Mouse (Mus musculus) c-Kit-positive CD71-negative TER-119-negative erythroid progenitor cells, embryonic 14.5 days (primary cell): ENCODE data around the gene Fscn3.

ENCODE experiments used
- DNase-seq: peaks from one replicate; pipeline ENCODE4 v3.0.0-alpha.2; 2013; ENCODE audit warnings: low read depth

Fscn3 gene

GRCm38 (mm10) chr6:28486905-28487304 is 59.3 kb downstream of the Fscn3 start:
- DNase-seq: no peak
